Mouse (Mus musculus) heart, adult 8-10 months (tissue): ENCODE results near the gene Ccdc42. TPM values are rescaled to one million over a fixed set of nuclear protein-coding genes. Genes with fewer than 3 reads are reported as not detected.

Experiments
- DNase-seq: peaks from one replicate; pipeline ENCODE4 v3.0.0; 2022; ENCODE audit warnings: low spot score
- total RNA-seq, 4 experiments: library from RNA; stranded (reverse); gene quantifications; 2 replicates each; pipeline ENCODE4 v1.2.4; 2022

Gene Ccdc42
- total RNA-seq, result not detected

GRCm38 (mm10) chr11:68586721-68587120 lies at the start of gene Ccdc42:
TSS of gene Ccdc42 (plus strand) at chr11:68587021.
- DNase-seq, result no peak

GRCm38 (mm10) chr11:68539621-68540020 lies 47.2 kb upstream of the Ccdc42 start:
- no peak for DNase-seq

GRCm38 (mm10) chr11:68544554-68544953 lies 42.3 kb upstream of the Ccdc42 start:
- peak; percentile 46 for DNase-seq

- DNase-seq, result peak; percentile 31
Observed at GRCm38 (mm10) chr11:68545172-68545571, 41.6 kb upstream of the Ccdc42 start.

GRCm38 (mm10) chr11:68545682-68546222 lies 41.1 kb upstream of the Ccdc42 start:
- no peak for DNase-seq

GRCm38 (mm10) chr11:68547484-68547883 lies 39.3 kb upstream of the Ccdc42 start:
- no peak for DNase-seq

- DNase-seq, result no peak
Observed at GRCm38 (mm10) chr11:68549597-68549996, 37.2 kb upstream of the Ccdc42 start.

- DNase-seq, result no peak
Observed at GRCm38 (mm10) chr11:68550358-68550757, 36.5 kb upstream of the Ccdc42 start.

GRCm38 (mm10) chr11:68553981-68554471 lies 32.8 kb upstream of the Ccdc42 start:
- peak; percentile 65 for DNase-seq

- DNase-seq, result no peak
Observed at GRCm38 (mm10) chr11:68555918-68556584, 30.8 kb upstream of the Ccdc42 start, which contains the start of gene Mfsd6l. TSS of gene Mfsd6l (plus strand) at chr11:68556186.

GRCm38 (mm10) chr11:68559546-68559945 lies 27.3 kb upstream of the Ccdc42 start:
- DNase-seq, result no peak

GRCm38 (mm10) chr11:68561957-68562950 lies 24.6 kb upstream of the Ccdc42 start:
- DNase-seq, result no peak

GRCm38 (mm10) chr11:68564356-68565031 lies 22.3 kb upstream of the Ccdc42 start:
- no peak for DNase-seq

- no peak for DNase-seq
Observed at GRCm38 (mm10) chr11:68565032-68565429, 21.8 kb upstream of the Ccdc42 start.

- peak; percentile 63 for DNase-seq
Observed at GRCm38 (mm10) chr11:68566447-68567059, 20.3 kb upstream of the Ccdc42 start.

GRCm38 (mm10) chr11:68570861-68571260 lies 16.0 kb upstream of the Ccdc42 start:
- no peak for DNase-seq

GRCm38 (mm10) chr11:68577076-68577475 lies 9.7 kb upstream of the Ccdc42 start:
- no peak for DNase-seq

GRCm38 (mm10) chr11:68579462-68579881 lies 7.3 kb upstream of the Ccdc42 start:
- no peak for DNase-seq

GRCm38 (mm10) chr11:68580566-68580965 lies 6.3 kb upstream of the Ccdc42 start:
- DNase-seq, result no peak

GRCm38 (mm10) chr11:68583225-68583624 lies 3.6 kb upstream of the Ccdc42 start:
- no peak for DNase-seq

- no peak for DNase-seq
Observed at GRCm38 (mm10) chr11:68583906-68584480, 2.8 kb upstream of the Ccdc42 start.
